Mouse (Mus musculus): ENCODE measurements around the gene Gm21969.

Gene Gm21969

GRCm38 (mm10) chr4:139587370-139587769 is 15.6 kb upstream of the Gm21969 start:
- peak; percentile 56 to 69 for DNase-seq

- peak in 1 of 2 experiments; percentile 35 for DNase-seq
Measured at GRCm38 (mm10) chr4:139587773-139588172, 15.2 kb upstream of the Gm21969 start.

- DNase-seq = no peak
Measured at GRCm38 (mm10) chr4:139589351-139590027, 13.5 kb upstream of the Gm21969 start.

- no peak for DNase-seq
Measured at GRCm38 (mm10) chr4:139590446-139590845, 12.5 kb upstream of the Gm21969 start.

- DNase-seq = no peak
Measured at GRCm38 (mm10) chr4:139592895-139593294, 10.1 kb upstream of the Gm21969 start.

- no peak for DNase-seq
Measured at GRCm38 (mm10) chr4:139593383-139593782, 9.6 kb upstream of the Gm21969 start.

GRCm38 (mm10) chr4:139594062-139594461 is 8.9 kb upstream of the Gm21969 start:
- DNase-seq = peak in 1 of 2 experiments; percentile 32

- DNase-seq = no peak
Measured at GRCm38 (mm10) chr4:139596715-139597114, 6.3 kb upstream of the Gm21969 start.

- peak in 1 of 2 experiments; percentile 52 for DNase-seq
Measured at GRCm38 (mm10) chr4:139597286-139598284, 5.4 kb upstream of the Gm21969 start.

- DNase-seq = no peak
Measured at GRCm38 (mm10) chr4:139598356-139598755, 4.6 kb upstream of the Gm21969 start.

GRCm38 (mm10) chr4:139598950-139599518 is 4.0 kb upstream of the Gm21969 start:
- DNase-seq = peak; percentile 88 to 93

- DNase-seq = peak in 1 of 2 experiments; percentile 48
Measured at GRCm38 (mm10) chr4:139601519-139602356, 1.2 kb upstream of the Gm21969 start.

- no peak for DNase-seq
Measured at GRCm38 (mm10) chr4:139605216-139605615, 2.2 kb downstream of the Gm21969 start.

- no peak for DNase-seq
Measured at GRCm38 (mm10) chr4:139606732-139607131, 3.7 kb downstream of the Gm21969 start.

GRCm38 (mm10) chr4:139608975-139609374 is 6.0 kb downstream of the Gm21969 start:
- no peak for DNase-seq

- DNase-seq = no peak
Measured at GRCm38 (mm10) chr4:139610954-139611353, 8.0 kb downstream of the Gm21969 start.

- peak; percentile 73 to 82 for DNase-seq
Measured at GRCm38 (mm10) chr4:139611542-139611953, 8.6 kb downstream of the Gm21969 start.

GRCm38 (mm10) chr4:139614524-139615260 is 11.7 kb downstream of the Gm21969 start:
- DNase-seq = no peak

GRCm38 (mm10) chr4:139616276-139617000 is 13.5 kb downstream of the Gm21969 start:
- peak; percentile 79 to 83 for DNase-seq

- no peak for DNase-seq
Measured at GRCm38 (mm10) chr4:139617001-139617364, 14.0 kb downstream of the Gm21969 start.

- no peak for DNase-seq
Measured at GRCm38 (mm10) chr4:139619765-139620164, 16.8 kb downstream of the Gm21969 start.
